Mouse (Mus musculus) hematopoietic stem cell, adult 5-6 weeks (primary cell): Measurements from ENCODE around the gene Pcyox1. TPM values are rescaled to one million over a fixed set of nuclear protein-coding genes. Genes with fewer than 3 reads are reported as not detected.

Experiments used
- ATAC-seq, 2 experiments: fragments of 125-278 bp in 1 of 2; replicated peaks in 1 of 2; 2 replicates each; pipeline ENCODE4 v1.8.0; 2016 to 2017; ENCODE audit warnings: inconsistent platforms in 2 of 2, mild to moderate bottlenecking in 2 of 2, moderate number of reproducible peaks in 2 of 2, low read depth in 1 of 2, moderate TSS enrichment in 1 of 2; ENCODE audit not compliant: low FRiP score in 2 of 2, poor library complexity in 2 of 2, severe bottlenecking in 2 of 2, insufficient read depth in 1 of 2, low TSS enrichment in 1 of 2
- total RNA-seq: library from RNA; stranded (forward); fragments of 172-1452, 232-1000 nt; gene quantifications from 2 replicates; pipeline ENCODE4 v1.2.3, GENCODE M21; 2017

Gene Pcyox1
- total RNA-seq: 29.1 and 57.0 TPM in 2 replicates

- peak; percentile 80 to 85 for ATAC-seq
These were observed at the start of gene Pcyox1 for GRCm38 (mm10) chr6:86396581-86397256. Gene Pcyox1 (minus strand): TSS chr6:86397154.

DNA sequence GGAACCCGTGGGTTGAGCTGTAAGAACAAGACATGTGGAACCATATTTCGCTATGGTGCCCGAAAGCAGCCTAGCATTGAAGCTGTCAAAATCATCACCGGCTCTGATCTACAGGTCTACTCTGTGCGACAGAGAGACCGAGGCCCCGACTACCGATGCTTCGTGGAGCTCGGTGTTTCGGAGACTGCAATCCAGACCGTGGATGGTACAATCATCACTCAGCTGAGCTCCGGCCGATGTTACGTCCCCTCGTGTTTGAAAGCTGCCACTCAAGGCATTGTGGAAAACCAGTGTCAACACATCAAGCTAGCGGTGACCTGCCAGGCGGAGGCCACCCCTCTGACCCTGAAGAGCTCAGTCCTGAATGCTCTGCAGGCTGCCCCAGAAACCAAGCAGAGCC is 48.6 kb upstream of the Pcyox1 start:
- ATAC-seq: no peak

DNA sequence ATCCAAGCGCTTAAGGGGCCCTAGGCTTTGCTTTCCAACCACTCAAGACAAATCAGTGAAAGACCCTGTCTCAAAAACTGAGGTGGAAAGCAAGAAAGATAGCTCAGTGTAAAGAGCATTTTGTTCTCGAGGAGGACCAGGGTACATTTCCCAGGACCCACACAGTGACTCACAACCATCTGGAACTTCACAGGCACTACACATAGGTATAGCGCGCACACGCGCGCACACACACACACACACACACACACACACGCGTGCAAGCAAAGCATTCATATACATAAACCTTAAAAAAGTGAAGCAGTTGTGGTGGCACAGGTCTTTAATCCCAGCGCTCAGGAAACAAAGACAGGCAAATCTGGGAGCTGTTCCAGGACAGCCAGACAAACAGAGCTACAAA is 44.6 kb upstream of the Pcyox1 start:
- no peak for ATAC-seq

GRCm38 (mm10) chr6:86439531-86439930 is 42.6 kb upstream of the Pcyox1 start:
- no peak for ATAC-seq

- ATAC-seq: no peak
These were observed 42.2 kb upstream of the Pcyox1 start for GRCm38 (mm10) chr6:86439119-86439496.

DNA sequence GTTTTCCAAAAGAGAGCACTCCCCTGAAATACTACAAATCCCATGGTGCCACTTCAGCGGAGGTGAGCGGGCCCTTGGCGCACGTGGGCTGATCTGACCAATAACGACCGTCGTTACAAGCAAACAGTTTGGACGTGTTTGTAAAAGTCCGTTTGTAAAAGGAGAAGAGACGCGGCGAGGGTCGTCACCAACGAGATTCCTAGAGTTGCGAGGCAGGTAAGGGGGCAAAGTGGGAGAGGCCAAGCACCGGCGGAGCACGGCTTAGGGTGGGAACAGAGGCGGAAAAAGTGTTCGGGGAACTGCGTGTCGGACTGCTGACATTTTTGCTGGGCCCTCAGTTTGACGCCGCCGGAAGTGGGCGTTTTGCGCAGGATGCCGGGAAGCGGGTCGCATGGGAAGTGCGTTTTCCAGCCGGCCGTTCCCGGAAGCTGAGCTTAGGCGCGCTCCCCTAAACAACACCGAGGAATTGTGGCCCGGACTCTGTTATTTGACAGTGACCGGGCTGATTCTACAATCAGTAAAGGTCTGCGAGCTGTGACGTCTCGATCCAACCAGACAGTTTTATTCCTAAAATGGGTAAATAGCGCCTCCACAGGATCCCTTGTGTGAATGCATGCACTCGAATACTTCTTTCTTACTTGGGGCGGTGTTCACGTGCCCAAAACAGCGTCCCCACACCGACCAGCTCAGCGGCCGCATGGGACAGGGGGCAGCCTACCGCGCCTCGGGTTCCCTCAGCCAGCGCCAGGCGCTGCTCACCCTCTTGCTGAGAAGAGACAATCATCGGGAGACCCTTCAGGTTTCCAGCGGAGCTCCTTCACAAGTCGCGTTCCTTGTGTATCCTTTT is 41.5 kb upstream of the Pcyox1 start, which contains the start of gene C87436:
TSS of gene C87436 (plus strand) at position 103 of the 847 bp plus-strand sequence.
- ATAC-seq: peak; percentile 87

- ATAC-seq: peak; percentile 68 to 71
These were observed 40.8 kb upstream of the Pcyox1 start for GRCm38 (mm10) chr6:86437711-86438110.

DNA sequence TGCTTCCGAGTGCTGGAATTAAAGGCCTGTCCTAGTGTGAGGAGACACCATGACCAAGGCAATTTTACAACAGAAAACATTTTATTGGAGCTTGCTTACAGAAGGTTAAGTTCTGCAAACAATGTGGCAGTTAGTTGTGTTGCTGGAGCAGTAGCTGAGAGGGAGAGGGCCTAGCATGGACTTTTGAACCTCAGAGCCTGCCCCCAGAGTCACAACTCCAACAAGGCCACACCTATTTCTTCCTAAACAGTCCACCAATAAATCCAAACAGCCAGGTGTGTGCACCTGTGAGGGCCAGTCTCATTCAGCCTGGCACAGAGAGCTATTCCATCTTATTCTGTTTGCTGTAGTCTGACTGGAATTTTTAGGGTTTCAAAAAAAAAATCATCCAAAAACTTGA is 36.7 kb upstream of the Pcyox1 start:
- ATAC-seq: no peak

GRCm38 (mm10) chr6:86431531-86431930 is 34.6 kb upstream of the Pcyox1 start:
- ATAC-seq: no peak

DNA sequence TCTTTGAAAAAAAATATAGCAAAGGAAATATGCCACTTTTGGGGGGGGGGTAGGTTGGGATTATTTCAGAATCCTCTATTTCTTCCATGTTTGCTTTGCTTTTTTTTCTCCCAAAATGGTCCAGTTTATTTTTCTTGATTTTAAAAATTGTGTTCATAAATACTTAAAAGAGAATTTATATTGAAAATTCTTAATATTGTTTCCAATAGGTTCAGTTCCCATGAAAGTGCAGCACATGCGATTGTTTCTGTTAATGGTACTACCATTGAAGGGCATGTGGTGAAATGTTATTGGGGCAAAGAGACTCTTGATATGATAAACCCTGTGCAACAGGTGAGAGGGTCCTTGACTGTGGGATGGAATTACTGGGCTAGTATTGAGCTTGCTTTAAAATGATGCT is 29.4 kb upstream of the Pcyox1 start, which contains the start of gene Gm44790:
TSS of gene Gm44790 (plus strand) at position 301 of the 400 bp plus-strand sequence.
- ATAC-seq: no peak

GRCm38 (mm10) chr6:86420491-86420890 is 23.5 kb upstream of the Pcyox1 start:
- ATAC-seq: peak; percentile 32 to 56; a peak in 1 of 4 replicates

- ATAC-seq: no peak
These were observed 22.3 kb upstream of the Pcyox1 start for GRCm38 (mm10) chr6:86419239-86419638.

DNA sequence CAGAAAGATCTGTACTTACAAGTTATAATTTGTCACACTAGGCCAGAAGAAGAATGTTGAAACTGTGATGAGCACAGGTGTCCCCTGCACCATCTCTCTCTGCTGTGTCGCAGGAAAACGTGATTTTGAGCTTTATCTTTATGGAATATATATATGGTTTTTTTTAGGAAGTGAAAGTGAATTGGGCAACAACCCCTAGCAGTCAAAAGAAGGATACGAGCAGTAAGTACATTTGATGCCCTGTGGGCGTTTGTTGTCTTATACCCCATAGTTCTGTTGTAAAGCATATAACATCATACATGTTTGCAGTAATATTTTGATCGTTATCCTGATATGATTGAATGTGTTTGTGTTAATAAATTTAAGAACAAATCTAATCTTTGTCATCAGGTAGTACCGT is 21.8 kb upstream of the Pcyox1 start:
- ATAC-seq: no peak

- ATAC-seq: no peak
These were observed 9.4 kb upstream of the Pcyox1 start for GRCm38 (mm10) chr6:86406306-86406705.

DNA sequence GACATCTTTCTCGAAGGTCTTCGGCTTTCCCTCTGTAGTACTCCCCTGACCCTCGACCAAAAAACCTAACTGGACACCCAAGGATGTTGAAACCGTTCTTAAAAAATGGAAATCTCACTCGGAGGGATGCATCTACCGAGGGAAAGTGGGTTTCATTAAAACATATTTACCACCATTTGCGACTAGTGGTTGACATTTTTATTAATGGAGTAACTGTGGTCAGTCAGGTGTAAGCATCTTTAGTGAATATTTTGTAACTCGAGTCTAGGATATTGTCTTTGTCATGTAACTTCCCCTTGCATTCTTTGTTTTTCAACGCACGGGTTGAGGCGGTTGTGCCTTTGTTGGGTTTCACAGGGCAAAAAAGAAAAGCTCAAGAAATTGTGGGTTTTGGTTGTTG is 8.0 kb upstream of the Pcyox1 start:
- ATAC-seq: no peak

- ATAC-seq: peak; percentile 94 to 96
These were observed 7.3 kb upstream of the Pcyox1 start, which contains the start of gene Tia1 for GRCm38 (mm10) chr6:86404100-86404861. Gene Tia1 (plus strand): TSS chr6:86404219.

DNA sequence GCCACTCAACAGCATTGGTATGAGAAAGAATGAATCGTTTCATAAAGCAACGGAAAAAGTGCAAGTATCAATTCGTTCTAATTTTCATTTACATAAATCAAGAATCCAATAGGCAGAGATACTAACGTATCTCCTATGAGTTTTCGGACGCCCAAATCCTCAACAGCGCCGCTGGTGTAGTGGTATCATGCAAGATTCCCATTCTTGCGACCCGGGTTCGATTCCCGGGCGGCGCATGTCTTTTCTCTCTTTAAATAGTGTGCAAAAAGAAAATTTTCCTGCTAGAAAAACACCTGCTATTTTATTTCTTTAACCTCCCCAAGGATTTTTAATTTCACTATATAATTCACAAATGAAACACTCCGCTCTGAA is 6.8 kb upstream of the Pcyox1 start:
- peak; percentile 33 to 34; a peak in 2 of 4 replicates for ATAC-seq
